Mouse (Mus musculus): ENCODE data around the gene Olfr243.
"Not testable (repeated sequence)": the region's sequence is repeated elsewhere in the genome, so short reads cannot be mapped to it uniquely, and the experiment has no call there.

The Olfr243 gene

DNA sequence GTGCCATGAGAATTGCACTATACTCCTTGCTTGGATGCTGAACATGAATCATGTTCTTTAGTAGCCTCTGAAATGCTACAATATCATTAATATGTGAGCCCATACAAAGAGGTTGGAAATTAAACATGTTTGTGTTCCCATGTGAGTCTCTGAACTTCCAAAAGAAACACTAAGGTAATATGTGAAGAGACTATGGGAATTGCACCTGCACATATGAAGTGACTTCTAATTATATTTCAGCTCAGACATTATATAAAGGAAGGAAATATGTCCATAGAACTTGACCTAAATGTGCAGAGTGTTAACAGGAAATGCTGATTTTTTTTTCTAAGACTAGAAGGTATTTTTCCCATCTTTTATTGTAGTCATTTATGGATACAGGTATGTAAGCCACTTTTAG lies at the start of gene Olfr243:
Gene Olfr243, plus strand, starts transcription at position 301 of the 400 bp plus-strand sequence.
- DNase-seq: no peak

DNA sequence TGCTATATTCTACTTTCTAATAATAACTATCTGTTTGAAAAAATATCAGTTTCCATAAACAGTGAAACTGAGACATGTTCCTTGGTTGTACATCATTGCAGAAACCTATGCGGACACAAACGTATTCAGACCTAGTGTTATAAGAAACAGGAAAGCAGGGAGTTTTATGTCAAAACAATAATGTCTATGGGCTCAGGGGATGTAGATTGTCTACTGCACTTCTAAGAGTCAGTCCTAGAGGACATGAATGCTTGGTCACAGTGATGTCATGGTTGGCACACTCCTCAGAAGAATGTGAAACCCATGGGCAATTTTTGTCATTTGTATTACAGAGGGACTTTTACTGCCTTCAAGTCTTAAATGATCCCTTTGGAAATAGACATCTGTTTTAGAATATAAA lies 43.4 kb upstream of the Olfr243 start, which contains the start of gene Olfr624:
Gene Olfr624, minus strand, starts transcription at position 101 of the 400 bp plus-strand sequence.
- DNase-seq: no peak

DNA sequence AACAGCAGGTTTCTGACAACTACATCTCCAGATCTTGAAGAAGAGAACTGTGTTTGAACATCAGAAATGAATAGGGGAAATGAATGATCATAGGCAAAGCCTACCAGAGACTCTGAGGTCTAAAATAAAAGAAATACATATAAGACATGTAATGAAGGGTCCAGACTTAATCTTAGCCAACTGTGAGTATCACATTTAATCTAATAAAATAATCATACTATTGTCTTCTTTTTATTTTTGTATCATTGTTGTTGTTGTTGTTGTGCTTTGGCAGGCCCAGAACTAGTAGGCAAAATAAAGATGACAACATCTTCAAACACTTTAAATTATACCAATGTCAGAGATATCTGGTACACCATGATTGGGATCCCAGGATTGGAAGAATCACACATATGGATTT lies 32.1 kb upstream of the Olfr243 start, which contains the start of gene Olfr625-ps1:
Gene Olfr625-ps1, plus strand, starts transcription at position 301 of the 400 bp plus-strand sequence.
- no peak for DNase-seq

DNA sequence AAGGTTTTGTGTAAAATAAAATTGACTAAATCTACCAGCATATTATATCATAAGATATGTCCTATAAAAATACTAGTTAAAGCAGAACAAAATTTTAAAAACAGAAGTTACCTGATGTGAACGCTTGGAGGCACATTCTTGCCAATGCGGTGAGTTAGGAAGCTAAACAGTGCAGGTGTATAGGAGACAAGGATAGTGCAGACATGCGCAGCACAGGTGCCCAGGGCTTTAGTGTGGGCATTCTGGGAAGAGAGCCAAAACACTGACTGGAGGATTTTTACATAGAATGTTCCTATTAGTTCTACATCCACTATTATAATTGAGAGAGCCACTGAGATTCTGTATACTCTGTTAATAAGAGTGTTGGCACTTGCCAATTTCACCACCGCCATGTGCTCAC lies 15.0 kb upstream of the Olfr243 start:
- DNase-seq: no peak

DNA sequence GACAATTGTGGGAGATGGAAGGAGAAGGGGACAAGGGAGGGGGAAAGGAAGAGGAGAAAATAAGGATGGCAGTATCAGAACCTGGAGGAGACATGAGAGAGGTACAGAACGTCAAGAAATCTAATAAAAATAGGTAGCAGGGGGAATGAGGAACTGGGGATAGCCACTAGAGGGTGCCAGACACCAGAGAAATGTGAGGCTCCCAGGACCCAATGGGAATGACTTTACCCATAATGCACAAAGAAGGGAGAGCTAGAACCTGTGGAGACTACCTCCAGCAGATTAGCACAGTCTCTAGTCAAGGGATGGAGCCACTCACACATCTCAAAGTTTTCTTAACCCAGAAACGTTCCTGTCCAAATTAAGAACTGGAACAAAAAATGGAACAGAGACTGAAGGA lies 2.4 kb upstream of the Olfr243 start:
- DNase-seq: no peak

DNA sequence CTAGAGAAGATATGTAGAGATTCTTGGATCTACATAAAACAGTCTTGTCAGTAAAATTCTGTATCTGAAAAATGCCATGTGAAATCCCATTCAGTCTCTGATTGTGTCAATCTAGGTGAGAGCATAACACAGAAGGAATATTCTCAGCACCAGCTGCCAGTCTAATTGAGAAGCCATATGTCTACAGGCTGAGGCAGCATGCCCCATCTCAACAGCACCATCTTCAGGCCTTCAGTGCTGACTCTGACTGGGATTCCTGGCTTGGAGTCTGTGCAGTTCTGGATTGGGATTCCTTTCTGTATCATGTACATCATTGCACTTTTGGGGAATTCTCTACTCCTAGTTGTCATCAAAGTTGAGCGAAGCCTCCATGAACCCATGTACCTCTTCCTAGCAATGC lies 1.9 kb downstream of the Olfr243 start:
- not testable (repeated sequence) for DNase-seq

DNA sequence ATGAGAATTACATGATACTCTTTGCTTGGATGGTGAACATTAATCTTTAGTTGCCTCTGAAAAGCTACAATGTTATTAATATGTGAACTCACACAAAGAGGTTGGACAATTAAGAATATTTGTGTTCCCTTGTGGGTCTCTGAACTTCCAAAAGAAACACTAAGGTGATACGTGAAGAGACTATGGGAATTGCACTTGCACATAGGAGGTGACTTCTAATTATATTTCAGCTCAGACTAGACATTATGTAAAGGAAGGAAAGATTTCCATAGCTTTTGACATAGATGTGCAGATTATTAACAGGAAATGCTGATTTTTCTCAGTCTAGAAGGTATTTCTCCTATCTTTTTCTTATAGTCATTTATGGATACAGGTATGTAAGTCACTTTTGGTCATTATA lies 15.6 kb downstream of the Olfr243 start, which contains the start of gene Olfr628:
Gene Olfr628, plus strand, starts transcription at position 301 of the 400 bp plus-strand sequence.
- DNase-seq: no peak

DNA sequence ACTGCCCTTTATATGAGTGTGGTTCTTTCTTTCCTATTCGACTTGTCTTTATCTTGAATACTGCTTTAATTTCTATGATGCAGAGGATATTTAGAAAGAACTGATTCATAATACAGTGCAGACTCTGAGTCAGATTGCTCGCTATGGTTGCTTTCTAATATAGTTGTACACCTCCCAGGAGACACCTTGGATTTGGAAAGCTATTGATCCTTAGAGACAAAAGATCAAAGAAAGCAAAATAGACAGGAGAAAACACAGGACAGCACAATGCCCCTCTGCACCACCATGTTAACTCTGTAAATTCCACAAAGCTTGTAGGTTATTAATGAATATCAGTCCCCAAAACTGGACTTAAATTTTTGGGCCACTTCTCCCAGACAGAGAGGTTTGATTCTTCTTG lies 30.4 kb downstream of the Olfr243 start, which contains the start of gene Olfr629:
Gene Olfr629, minus strand, starts transcription at position 101 of the 400 bp plus-strand sequence.
- DNase-seq: no peak

DNA sequence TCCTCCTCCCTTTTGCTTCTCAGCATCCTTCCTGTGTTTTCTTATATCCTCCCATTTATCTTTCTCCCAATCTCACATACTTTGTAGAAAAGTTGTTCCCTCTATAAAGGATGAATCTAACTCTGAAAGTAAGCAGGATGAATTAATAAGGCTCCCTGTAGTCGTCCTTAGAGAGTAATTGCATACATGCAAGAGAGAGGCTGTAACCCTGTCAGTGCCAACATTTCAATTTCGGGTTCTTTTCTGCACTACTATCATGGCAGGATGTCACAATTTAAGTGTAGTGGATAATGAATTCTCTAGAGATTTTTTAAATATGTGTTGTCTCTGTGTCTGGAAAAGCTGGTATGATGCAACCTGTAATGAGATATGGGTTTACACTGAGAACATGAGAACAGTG lies 42.8 kb downstream of the Olfr243 start, which contains the start of gene Olfr630:
Gene Olfr630, minus strand, starts transcription at position 101 of the 400 bp plus-strand sequence.
- DNase-seq: no peak

DNA sequence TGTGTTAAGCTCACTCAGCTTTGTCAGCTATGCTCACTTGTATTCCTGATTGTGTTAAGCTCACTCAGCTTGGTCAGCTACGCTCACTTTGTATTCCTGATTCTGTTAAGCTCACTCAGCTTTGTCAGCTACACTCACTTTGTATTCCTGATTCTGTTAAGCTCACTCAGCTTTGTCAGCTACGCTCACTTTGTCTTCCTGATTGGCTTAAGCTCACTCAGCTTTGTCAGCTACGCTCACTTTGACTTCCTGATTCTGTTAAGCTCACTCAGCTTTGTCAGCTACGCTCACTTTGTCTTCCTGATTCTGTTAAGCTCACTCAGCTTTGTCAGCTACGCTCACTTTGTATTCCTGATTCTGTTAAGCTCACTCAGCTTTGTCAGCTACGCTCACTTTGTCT lies 47.7 kb downstream of the Olfr243 start:
- not testable (repeated sequence) for DNase-seq

DNA sequence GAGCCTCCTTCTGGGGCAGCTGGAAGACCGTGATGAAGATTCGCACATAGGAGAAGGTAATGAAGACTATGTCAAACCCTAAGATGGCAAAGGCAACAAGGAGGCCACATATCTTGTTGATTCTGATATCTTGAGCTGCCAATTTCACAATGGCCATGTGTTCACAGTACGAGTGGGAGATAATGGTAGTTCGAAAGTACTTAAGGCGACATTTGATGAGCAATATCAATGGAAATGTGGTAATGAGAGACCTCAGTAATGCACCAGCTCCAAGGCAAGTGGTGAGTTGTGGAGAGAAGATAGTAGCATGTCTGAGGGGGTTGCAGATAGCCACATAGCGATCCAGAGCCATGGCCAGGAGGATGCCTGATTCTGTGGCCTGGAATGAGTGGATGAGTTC lies 53.2 kb downstream of the Olfr243 start:
- not testable (repeated sequence) for DNase-seq
